Mouse (Mus musculus): Measurements from ENCODE around the gene 2310050C09Rik. TPM values are rescaled to one million over a fixed set of nuclear protein-coding genes. Genes with fewer than 3 reads are reported as not detected.

2310050C09Rik gene
- total RNA-seq (2014; fragmentation: Nextera tagmentation), result not detected in 2 replicates
- total RNA-seq (2017), result not detected in 2 replicates

GRCm38 (mm10) chr3:92870116-92870515 is at the start of gene 2310050C09Rik:
Gene 2310050C09Rik, minus strand, starts transcription at chr3:92870216.
- ATAC-seq (replicated peaks; ENCODE audit: poor library complexity, severe bottlenecking), result no peak

DNA sequence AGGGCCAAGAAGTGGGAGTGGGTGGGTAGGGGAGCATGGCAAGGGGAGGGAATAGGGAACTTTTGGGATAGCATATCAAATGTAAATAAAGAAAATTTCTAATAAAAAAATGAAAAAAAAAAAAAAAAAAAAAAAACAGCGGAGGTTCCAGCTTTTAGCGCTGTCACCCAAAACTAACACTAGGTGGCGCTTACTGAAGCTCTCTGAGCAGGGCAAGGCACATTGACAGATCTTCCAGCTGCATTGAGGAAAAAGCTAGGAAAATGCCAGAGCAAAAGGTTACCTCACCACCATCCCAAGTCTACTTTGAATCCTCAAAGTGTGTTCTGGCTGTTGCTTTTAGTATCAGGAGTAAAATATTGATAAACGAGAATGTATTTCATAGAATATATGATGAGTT is 37.6 kb upstream of the 2310050C09Rik start:
- no peak; the same call in 1 of the 2 replicates for ATAC-seq (replicated peaks; ENCODE audit: poor library complexity, severe bottlenecking)

DNA sequence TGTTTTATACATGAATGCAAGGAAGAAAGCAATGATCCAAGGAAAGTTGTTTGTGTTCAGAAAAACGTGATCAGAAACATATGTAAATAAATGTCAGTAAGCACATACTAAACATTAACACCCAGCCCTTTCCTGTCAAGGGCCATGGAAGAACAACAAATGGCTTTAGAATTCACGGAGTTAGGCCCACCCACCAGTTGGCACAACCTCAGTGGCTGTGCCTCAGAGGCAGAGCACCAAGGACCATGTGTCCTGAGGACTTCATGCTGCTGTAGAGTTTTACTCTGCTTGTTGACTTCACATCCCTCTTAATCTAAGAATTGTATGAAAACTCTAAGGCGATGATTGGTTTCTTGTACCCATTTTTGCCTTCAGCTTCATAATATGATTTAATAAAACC is 35.2 kb upstream of the 2310050C09Rik start:
- ATAC-seq (replicated peaks; ENCODE audit: poor library complexity, severe bottlenecking), result no peak

DNA sequence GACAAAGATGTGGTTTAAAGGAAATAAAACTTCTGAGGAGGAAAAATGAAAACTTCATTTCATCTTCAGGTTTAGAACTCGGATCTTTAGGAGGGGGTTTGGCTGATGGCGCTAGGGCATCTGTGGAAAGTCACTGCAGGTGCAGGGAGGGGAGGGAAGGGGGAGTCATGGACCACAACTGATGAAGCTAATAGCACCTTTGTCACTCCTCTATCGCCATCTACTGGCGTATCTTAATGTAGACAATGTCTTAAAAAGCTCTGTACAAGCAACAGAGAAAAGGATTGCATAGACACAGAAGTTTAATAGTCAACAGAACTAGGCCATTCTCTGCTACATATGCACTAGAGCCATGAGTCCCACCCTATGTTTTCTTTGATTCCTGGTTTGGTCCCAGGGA is 33.6 kb upstream of the 2310050C09Rik start:
- no peak for ATAC-seq (replicated peaks; ENCODE audit: poor library complexity, severe bottlenecking)

- ATAC-seq (replicated peaks; ENCODE audit: poor library complexity, severe bottlenecking), result peak; percentile 46
These were observed 33.0 kb upstream of the 2310050C09Rik start for GRCm38 (mm10) chr3:92902992-92903391.

DNA sequence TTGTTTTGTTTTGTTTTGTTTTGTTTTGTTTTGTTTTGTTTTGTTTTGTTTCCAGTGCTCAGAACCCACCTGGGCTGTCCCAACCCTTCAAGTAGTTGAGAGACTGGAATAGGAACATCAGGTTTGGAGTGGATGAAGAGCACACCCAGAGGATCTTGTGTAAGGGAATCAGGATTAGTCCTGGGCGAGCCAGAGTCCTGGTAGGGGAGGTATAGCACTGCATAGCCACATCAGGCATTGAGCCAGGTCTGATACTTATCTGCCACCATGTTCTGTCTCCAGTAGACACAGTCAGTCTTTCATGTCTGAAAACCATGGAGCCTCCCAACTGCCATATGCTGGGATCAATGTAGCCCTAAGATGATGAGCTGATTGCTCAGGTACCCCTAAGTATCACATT is 24.5 kb upstream of the 2310050C09Rik start:
- no peak for ATAC-seq (replicated peaks; ENCODE audit: poor library complexity, severe bottlenecking)

DNA sequence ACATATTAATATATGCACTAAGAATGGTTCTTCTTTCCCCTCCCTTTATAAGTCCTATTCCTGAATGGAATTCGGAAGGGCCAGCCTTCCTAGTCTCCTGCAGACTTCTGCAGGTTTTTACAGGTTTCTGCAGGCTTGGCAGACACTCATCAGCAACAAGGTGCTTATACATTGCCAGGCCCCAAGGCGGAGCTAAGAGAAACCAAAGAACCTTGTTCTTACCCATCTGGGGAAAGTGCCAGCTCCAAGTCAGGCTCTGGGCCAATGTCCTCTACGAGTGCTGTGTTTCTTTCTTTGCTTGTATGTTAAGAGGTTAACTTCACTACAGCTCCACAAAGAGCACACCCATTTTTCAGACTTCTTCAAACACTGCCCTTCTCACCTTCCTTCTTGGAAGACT is 24.0 kb upstream of the 2310050C09Rik start:
- ATAC-seq (replicated peaks; ENCODE audit: poor library complexity, severe bottlenecking), result no peak

DNA sequence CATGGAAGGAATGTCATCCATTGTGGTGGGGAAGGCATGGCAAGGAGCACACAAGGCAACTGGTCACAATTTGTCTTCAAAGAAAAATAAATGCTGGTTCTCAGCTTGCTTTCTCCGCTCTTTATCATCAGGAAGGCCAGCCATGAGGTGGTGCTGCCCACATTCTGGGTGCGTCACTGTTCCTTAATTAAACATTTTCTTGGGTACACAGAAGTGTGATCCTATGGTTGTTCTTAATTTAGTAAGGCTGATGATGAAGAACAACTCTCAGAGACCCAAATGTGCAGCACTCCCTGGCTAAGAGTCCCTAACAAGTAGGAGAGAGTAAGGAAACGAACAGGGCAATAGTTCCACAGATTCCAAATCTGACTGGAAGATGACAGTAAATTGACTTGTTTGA is 4.2 kb upstream of the 2310050C09Rik start:
- no peak for ATAC-seq (replicated peaks; ENCODE audit: poor library complexity, severe bottlenecking)

- no peak for ATAC-seq (replicated peaks; ENCODE audit: poor library complexity, severe bottlenecking)
These were observed 18.8 kb downstream of the 2310050C09Rik start, which contains the start of gene Lce1l for GRCm38 (mm10) chr3:92851186-92851585. Gene Lce1l, minus strand, starts transcription at chr3:92851286.

- no peak for ATAC-seq (replicated peaks; ENCODE audit: poor library complexity, severe bottlenecking)
These were observed 42.9 kb downstream of the 2310050C09Rik start, which contains the start of gene Kprp for GRCm38 (mm10) chr3:92827108-92827507. Gene Kprp, minus strand, starts transcription at chr3:92827247.

DNA sequence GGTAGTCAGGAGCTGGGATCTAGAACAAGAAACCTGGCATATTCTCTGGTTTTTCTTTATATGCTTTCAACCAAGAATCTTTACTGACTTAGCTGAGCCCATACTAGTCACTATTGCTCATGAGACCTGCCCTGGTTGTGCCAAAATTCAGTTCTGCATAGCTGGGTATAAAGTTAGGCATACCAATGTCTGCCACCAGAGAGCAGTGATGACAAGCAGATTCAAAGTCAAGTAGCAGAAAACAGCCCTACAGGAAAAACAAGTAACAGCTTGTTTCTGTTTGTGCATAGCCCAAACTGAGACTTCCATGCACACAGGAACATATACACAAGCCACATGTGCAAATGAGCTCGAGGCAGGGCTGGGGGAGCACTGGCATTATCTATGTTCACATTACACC is 44.2 kb downstream of the 2310050C09Rik start:
- no peak for ATAC-seq (replicated peaks; ENCODE audit: poor library complexity, severe bottlenecking)

Other genes with a start within 250 kb of the 2310050C09Rik start
- gene Lce6a, start 248.6 kb downstream of the 2310050C09Rik start, total RNA-seq (2014; fragmentation: Nextera tagmentation), result not detected in 2 replicates
- not detected in 2 replicates for gene Lce6a, start 248.6 kb downstream of the 2310050C09Rik start, total RNA-seq (2017)
- gene Lce1a1, start 221.9 kb downstream of the 2310050C09Rik start, total RNA-seq (2014; fragmentation: Nextera tagmentation), result not detected in 2 replicates
- gene Lce1a1, start 221.9 kb downstream of the 2310050C09Rik start, total RNA-seq (2017), result not detected in 2 replicates
- not detected in 2 replicates for gene Lce1b, start 213.3 kb downstream of the 2310050C09Rik start, total RNA-seq (2014; fragmentation: Nextera tagmentation)
- gene Lce1b, start 213.3 kb downstream of the 2310050C09Rik start, total RNA-seq (2017), result not detected in 2 replicates
- not detected in 2 replicates for gene Lce1a2, start 199.9 kb downstream of the 2310050C09Rik start, total RNA-seq (2014; fragmentation: Nextera tagmentation)
- gene Lce1a2, start 199.9 kb downstream of the 2310050C09Rik start, total RNA-seq (2017), result not detected in 2 replicates
- gene Lce1c, start 191.0 kb downstream of the 2310050C09Rik start, total RNA-seq (2014; fragmentation: Nextera tagmentation), result not detected in 2 replicates
- gene Lce1c, start 191.0 kb downstream of the 2310050C09Rik start, total RNA-seq (2017), result not detected in 2 replicates
- not detected in 2 replicates for gene Lce1d, start 183.0 kb downstream of the 2310050C09Rik start, total RNA-seq (2014; fragmentation: Nextera tagmentation)
- gene Lce1d, start 183.0 kb downstream of the 2310050C09Rik start, total RNA-seq (2017), result not detected in 2 replicates
- gene Lce1e, start 161.1 kb downstream of the 2310050C09Rik start, total RNA-seq (2014; fragmentation: Nextera tagmentation), result not detected in 2 replicates
- gene Lce1e, start 161.1 kb downstream of the 2310050C09Rik start, total RNA-seq (2017), result not detected in 2 replicates
- gene Lce1f, start 149.9 kb downstream of the 2310050C09Rik start, total RNA-seq (2014; fragmentation: Nextera tagmentation), result not detected in 2 replicates
- gene Lce1f, start 149.9 kb downstream of the 2310050C09Rik start, total RNA-seq (2017), result not detected in 2 replicates
- not detected in 2 replicates for gene Gm38119, start 131.1 kb downstream of the 2310050C09Rik start, total RNA-seq (2014; fragmentation: Nextera tagmentation)
- gene Gm38119, start 131.1 kb downstream of the 2310050C09Rik start, total RNA-seq (2017), result not detected in 2 replicates
- not detected in 2 replicates for gene Lce1g, start 117.9 kb downstream of the 2310050C09Rik start, total RNA-seq (2014; fragmentation: Nextera tagmentation)
- not detected in 2 replicates for gene Lce1g, start 117.9 kb downstream of the 2310050C09Rik start, total RNA-seq (2017)
- not detected in 2 replicates for gene Lce1h, start 105.2 kb downstream of the 2310050C09Rik start, total RNA-seq (2014; fragmentation: Nextera tagmentation)
- gene Lce1h, start 105.2 kb downstream of the 2310050C09Rik start, total RNA-seq (2017), result not detected in 2 replicates
- not detected in 2 replicates for gene Lce1i, start 91.3 kb downstream of the 2310050C09Rik start, total RNA-seq (2014; fragmentation: Nextera tagmentation)
- gene Lce1i, start 91.3 kb downstream of the 2310050C09Rik start, total RNA-seq (2017), result not detected in 2 replicates
- not detected in 2 replicates for gene Lce1j, start 79.7 kb downstream of the 2310050C09Rik start, total RNA-seq (2014; fragmentation: Nextera tagmentation)
- not detected in 2 replicates for gene Lce1j, start 79.7 kb downstream of the 2310050C09Rik start, total RNA-seq (2017)
- not detected in 2 replicates for gene Lce1k, start 62.3 kb downstream of the 2310050C09Rik start, total RNA-seq (2014; fragmentation: Nextera tagmentation)
- not detected in 2 replicates for gene Lce1k, start 62.3 kb downstream of the 2310050C09Rik start, total RNA-seq (2017)
- gene Kprp, start 43.0 kb downstream of the 2310050C09Rik start, total RNA-seq (2014; fragmentation: Nextera tagmentation), result not detected in 2 replicates
- gene Kprp, start 43.0 kb downstream of the 2310050C09Rik start, total RNA-seq (2017), result not detected in 2 replicates
- gene Lce1l, start 18.9 kb downstream of the 2310050C09Rik start, total RNA-seq (2014; fragmentation: Nextera tagmentation), result not detected in 2 replicates
- gene Lce1l, start 18.9 kb downstream of the 2310050C09Rik start, total RNA-seq (2017), result not detected in 2 replicates
- not detected in 2 replicates for gene Lce3a, start 56.0 kb upstream of the 2310050C09Rik start, total RNA-seq (2014; fragmentation: Nextera tagmentation)
- gene Lce3a, start 56.0 kb upstream of the 2310050C09Rik start, total RNA-seq (2017), result not detected in 2 replicates
- gene Lce3b, start 62.8 kb upstream of the 2310050C09Rik start, total RNA-seq (2014; fragmentation: Nextera tagmentation), result not detected in 2 replicates
- gene Lce3b, start 62.8 kb upstream of the 2310050C09Rik start, total RNA-seq (2017), result not detected in 2 replicates
- not detected in 2 replicates for gene Lce3c, start 74.3 kb upstream of the 2310050C09Rik start, total RNA-seq (2014; fragmentation: Nextera tagmentation)
- gene Lce3c, start 74.3 kb upstream of the 2310050C09Rik start, total RNA-seq (2017), result not detected in 2 replicates
- gene Lce3d, start 87.2 kb upstream of the 2310050C09Rik start, total RNA-seq (2014; fragmentation: Nextera tagmentation), result not detected in 2 replicates
- gene Lce3d, start 87.2 kb upstream of the 2310050C09Rik start, total RNA-seq (2017), result not detected in 2 replicates
- not detected in 2 replicates for gene Lce3e, start 96.8 kb upstream of the 2310050C09Rik start, total RNA-seq (2014; fragmentation: Nextera tagmentation)
- not detected in 2 replicates for gene Lce3e, start 96.8 kb upstream of the 2310050C09Rik start, total RNA-seq (2017)
- not detected in 2 replicates for gene Lce3f, start 122.0 kb upstream of the 2310050C09Rik start, total RNA-seq (2014; fragmentation: Nextera tagmentation)
- gene Lce3f, start 122.0 kb upstream of the 2310050C09Rik start, total RNA-seq (2017), result not detected in 2 replicates
- gene Crct1, start 145.5 kb upstream of the 2310050C09Rik start, total RNA-seq (2014; fragmentation: Nextera tagmentation), result not detected in 2 replicates
- not detected in 2 replicates for gene Crct1, start 145.5 kb upstream of the 2310050C09Rik start, total RNA-seq (2017)
- gene Lce1m, start 148.8 kb upstream of the 2310050C09Rik start, total RNA-seq (2014; fragmentation: Nextera tagmentation), result not detected in 2 replicates
- not detected in 2 replicates for gene Lce1m, start 148.8 kb upstream of the 2310050C09Rik start, total RNA-seq (2017)
- gene Gm4858, start 198.6 kb upstream of the 2310050C09Rik start, total RNA-seq (2014; fragmentation: Nextera tagmentation), result not detected in 2 replicates
- gene Gm4858, start 198.6 kb upstream of the 2310050C09Rik start, total RNA-seq (2017), result not detected in 2 replicates